Mouse (Mus musculus): ENCODE results near the gene Hoxb2. TPM values are rescaled to one million over a fixed set of nuclear protein-coding genes. Genes with fewer than 3 reads are reported as not detected.

Hoxb2 gene
- total RNA-seq, 2 experiments from 2014 or later = not detected

DNA sequence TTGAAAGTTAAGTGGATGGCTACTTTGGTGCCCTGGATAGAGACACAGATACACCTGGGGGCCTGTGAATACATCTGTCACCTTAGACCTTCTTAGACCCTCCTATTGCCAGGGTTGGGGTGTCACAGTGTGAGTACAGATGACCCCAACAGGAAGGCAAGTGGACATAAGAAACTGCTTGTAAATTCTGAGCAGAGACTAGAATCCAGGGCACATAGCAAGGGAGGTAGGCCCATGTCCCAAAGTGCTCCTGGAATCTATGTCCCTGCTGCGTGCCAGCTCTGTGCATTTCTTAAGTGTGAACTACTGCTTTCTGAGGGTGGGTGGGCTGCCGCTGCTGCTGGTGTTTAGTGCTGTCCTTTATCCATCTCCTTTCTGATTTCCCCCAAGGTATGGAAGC lies 466 bp downstream of the Hoxb2 start:
- no peak for DNase-seq (ENCODE audit: low spot score in 2 of 2)

DNA sequence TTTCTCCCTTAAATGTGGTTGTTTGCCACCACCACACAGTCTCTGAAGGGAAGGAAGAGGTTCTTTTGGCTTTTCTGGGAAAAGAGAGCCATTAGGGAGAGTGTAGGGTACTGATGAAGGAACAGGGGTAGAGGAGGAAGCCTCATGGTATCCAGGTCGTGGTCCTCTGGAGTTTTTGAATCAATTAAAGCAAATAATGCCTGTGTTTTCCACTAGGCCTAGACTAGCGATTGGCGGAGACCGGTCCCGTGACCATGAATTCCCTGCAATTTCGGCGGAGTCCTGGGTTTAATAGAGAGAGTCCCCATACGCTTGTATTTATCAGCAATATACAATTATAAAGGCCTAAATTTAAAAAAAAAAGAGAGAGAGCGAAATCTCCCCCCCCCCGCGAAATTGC lies 987 bp downstream of the Hoxb2 start:
- no peak for DNase-seq (ENCODE audit: low spot score in 2 of 2)

- DNase-seq (ENCODE audit: low spot score in 2 of 2) = no peak
Observed at GRCm38 (mm10) chr11:96351831-96352230, 1.5 kb downstream of the Hoxb2 start.

- no peak for DNase-seq (ENCODE audit: low spot score in 2 of 2)
Observed at GRCm38 (mm10) chr11:96352691-96353521, 2.6 kb downstream of the Hoxb2 start.

DNA sequence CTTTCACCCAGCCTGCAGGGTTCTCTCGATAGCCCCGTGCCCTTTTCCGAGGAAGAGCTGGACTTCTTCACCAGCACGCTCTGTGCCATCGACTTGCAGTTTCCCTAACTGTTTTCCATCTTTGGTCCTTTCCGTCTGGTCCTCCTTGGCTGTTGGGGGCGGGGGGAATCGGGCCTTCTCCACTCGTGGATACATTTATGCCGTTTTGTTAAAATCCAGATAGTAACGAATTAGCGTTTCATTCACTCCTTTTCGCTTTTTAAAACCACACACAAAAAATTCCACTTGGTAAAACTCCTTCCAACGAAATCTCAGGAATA lies 3.2 kb downstream of the Hoxb2 start:
- no peak for DNase-seq (ENCODE audit: low spot score in 2 of 2)

GRCm38 (mm10) chr11:96353939-96354338 lies 3.6 kb downstream of the Hoxb2 start:
- DNase-seq (ENCODE audit: low spot score in 2 of 2) = no peak

- no peak for DNase-seq (ENCODE audit: low spot score in 2 of 2)
Observed at GRCm38 (mm10) chr11:96354376-96354775, 4.1 kb downstream of the Hoxb2 start.

DNA sequence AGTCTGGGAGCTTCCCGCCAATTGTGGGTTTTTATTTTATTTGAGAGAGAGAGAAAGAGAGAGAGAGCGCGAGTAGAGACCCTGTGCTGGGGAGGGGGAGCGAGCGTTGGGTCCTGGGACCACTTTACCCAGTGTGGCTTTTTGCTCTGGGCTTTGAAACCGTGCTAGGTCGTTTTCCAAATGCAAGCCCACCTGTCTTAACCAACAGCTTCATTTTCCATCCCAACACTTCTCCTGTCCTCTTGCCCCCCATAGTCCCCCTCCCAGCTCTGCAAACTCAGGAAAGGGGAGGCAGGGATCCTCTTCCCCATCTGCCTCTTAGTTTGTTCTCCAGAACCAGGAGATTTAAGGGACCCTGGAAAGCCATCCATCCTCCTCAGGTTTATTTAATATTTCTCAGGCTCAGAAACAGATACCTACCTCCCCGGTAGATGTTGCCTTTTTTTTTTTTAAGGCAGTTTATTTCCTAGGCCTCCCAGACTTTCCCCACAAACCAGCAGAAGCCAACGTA lies 4.5 kb downstream of the Hoxb2 start:
- no peak for DNase-seq (ENCODE audit: low spot score in 2 of 2)

DNA sequence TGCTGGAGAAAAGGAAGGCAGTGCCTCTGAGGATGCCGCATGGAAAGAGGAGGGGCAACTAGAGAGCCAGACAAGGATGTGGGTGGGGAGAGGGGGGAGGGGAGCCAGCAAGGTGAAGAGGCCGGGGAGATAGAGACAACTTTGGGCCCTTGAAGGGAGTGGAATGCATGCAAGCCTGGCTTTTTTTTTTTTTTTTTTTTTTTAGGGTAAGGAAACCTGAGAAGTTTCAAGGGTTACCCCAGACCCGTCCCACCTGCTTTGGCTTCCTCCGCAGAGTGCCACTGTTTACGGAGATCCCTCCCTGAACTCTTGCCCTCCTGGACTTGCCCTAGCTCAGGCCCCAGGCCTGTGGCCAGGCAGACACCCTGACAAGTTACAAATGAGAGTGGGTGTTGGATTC lies 13.5 kb downstream of the Hoxb2 start:
- DNase-seq (ENCODE audit: low spot score in 2 of 2) = no peak

DNA sequence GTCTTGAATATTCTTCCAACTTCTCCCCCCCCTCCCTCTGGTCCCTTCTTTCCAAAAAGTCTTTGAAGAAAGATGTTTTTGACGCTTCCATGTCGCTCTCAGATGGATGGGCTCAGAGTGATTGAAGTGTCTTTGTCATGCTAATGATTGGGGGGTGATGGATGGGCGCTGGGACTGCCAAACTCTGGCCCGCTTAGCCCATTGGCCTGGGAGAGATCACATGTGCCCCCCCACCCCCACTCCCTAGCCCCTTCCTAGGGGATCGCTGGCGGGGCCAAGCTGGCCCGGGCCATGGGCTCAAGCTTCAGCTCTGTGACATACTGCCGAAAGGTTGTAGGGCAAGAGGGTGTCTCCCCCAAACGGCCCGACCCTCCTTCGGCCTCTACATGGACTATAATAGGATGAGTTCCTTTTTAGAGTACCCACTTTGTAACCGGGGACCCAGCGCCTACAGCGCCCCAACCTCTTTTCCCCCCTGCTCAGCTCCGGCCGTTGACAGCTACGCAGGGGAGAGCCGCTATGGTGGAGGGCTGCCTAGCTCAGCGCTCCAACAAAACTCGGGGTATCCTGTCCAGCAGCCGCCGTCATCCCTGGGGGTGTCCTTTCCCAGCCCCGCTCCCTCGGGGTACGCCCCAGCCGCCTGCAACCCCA lies 15.2 kb downstream of the Hoxb2 start, which contains the start of gene Hoxb1:
Hoxb1 (plus strand) TSS at position 312 of the 651 bp plus-strand sequence.
- DNase-seq (ENCODE audit: low spot score in 2 of 2) = no peak

DNA sequence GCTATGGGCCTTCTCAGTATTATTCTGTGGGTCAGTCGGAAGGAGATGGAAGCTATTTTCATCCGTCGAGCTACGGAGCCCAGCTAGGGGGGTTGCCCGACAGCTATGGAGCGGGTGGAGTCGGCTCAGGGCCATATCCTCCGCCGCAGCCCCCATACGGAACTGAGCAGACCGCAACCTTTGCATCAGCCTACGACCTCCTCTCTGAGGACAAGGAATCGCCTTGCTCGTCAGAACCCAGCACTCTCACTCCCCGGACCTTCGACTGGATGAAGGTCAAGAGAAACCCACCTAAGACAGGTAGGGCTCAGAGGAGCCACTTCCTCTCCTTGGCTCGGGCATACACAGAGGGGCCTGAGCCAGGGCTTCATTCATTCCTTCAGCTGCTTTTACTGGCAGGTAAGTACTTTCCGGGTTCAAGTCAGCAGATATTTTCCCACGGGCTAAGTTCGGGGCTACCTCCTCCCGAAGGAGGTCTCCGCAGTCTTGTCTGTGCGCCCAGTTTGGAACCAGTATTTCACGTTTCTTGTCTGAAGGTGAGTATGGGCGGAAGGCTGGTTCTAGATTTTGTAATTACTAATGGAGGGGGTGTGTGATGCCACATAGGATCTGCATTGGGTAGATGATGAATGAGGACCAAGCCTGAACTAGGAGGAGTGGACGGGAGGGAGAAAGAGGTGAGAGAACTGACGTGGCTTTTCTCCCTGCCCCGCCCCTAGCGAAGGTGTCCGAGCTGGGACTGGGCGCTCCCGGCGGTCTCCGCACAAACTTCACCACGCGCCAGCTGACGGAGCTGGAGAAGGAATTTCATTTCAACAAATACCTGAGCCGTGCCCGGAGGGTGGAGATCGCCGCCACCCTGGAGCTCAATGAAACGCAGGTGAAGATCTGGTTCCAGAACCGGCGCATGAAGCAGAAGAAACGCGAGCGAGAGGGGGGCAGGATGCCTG lies 16.0 kb downstream of the Hoxb2 start:
- no peak for DNase-seq (ENCODE audit: low spot score in 2 of 2)

GRCm38 (mm10) chr11:96367141-96367540 lies 16.8 kb downstream of the Hoxb2 start:
- no peak for DNase-seq (ENCODE audit: low spot score in 2 of 2)

DNA sequence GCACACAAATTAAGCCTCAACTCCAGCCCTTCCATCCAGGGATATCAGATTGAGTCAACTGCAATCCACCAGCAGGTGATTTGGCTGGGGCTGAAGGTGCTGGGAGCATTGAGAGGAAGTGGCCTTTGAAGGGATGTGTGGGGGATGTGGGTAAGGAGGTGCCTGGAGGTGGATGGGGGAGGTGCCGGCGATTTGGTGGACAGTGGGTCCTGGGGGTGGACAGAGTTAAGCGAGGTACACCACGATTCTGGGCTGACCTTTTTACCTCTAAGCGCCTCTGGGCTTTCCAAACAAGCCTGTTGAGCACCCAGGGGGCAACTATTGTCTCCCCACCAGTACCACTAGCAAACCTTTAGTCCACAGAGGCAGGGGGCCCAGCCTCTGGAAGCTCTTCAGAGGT lies 18.4 kb downstream of the Hoxb2 start:
- no peak for DNase-seq (ENCODE audit: low spot score in 2 of 2)

DNA sequence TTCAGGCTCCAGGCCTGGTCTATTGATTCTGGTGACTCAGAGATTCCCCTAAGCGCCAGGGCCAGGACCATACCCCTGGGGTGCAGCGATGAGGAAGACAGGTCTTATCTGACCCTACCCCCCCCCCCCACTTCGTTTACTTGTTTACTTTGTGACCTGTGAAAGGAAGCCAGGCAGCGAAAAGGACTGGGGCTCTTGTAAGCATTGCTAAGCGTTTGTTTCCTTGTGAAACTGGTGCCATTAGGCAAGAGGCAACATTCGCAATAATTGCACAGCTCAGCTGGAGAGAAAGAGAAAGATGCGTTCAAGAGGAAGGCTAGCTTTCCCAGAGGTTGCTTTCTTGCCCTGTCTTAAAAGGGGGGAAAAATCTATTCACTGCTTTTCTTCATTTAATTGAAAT lies 18.8 kb downstream of the Hoxb2 start:
- no peak for DNase-seq (ENCODE audit: low spot score in 2 of 2)

- no peak for DNase-seq (ENCODE audit: low spot score in 2 of 2)
Observed at GRCm38 (mm10) chr11:96371726-96372125, 21.4 kb downstream of the Hoxb2 start.

- DNase-seq (ENCODE audit: low spot score in 2 of 2) = no peak
Observed at GRCm38 (mm10) chr11:96372519-96372918, 22.2 kb downstream of the Hoxb2 start.

DNA sequence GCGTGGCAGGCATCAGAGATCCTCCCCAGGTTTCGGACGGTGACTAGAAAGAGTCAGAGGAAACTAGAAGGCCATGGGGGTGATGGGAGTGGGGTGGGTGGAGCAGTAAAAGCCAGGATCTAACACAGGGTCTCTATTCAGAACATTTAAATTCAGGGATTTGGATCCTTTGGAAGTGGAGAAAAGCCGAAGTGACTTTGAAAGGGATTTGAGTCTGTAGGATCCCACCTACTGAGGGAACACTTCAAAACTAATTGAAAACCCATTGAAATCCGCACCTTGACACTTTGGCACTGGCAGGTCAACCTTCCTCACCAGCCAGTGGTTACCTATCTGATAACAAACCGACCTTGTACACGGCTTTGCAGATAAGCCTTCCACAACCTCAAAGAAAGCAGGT lies 24.5 kb downstream of the Hoxb2 start:
- no peak for DNase-seq (ENCODE audit: low spot score in 2 of 2)

GRCm38 (mm10) chr11:96383381-96383780 lies 33.1 kb downstream of the Hoxb2 start:
- DNase-seq (ENCODE audit: low spot score in 2 of 2) = no peak

GRCm38 (mm10) chr11:96387635-96388034 lies 37.3 kb downstream of the Hoxb2 start:
- no peak for DNase-seq (ENCODE audit: low spot score in 2 of 2)

DNA sequence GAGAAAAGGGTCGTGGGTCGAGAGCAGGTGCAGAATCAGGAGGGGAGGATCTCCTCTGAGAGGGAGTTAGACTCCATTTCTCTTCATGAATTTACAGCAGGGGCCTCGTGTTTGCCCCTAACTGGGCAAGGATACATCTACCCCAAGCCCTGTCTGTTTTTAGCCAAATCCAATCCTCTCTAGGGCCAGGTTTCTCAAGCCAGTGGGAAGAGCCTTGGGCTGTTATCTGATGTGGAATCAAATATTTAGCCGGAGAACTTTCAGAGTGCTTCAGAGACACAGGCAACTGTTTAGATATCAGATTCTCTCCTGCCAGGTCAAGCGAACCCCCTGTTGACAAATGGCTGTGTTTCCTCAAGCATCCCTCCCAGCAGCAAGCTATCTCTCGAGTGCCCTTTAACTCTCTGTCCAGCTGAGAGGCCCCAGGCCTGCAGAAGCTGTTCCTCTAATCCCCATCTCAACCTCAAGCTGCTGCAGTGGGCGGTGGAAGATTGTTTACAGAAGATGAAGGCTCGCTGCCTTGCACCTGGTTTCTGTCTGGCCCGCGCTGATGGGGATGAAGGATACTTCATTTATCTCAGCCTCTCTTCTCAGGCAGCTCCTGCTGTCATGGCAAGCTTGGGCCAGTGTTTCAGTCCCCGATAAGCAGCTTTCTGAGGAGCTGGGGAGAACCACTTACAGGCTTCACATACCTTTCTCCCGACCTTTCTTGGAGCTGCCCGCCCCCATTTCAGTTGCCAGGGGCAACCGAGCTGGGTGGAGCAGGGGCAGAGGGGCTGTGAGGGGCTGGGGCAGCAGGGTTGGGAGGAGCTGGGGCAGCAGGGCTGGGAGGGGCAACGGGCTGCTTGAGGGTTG lies 46.7 kb downstream of the Hoxb2 start:
- no peak for DNase-seq (ENCODE audit: low spot score in 2 of 2)
